In genomic region chr3:159840817-159841390, GRCm38 (mm10) we compare ENCODE assay signal across 8 mouse cellular contexts. TPM values are rescaled to one million over a fixed set of nuclear protein-coding genes. Genes with fewer than 3 reads are reported as not detected.
DNase-seq lines count a peak whose midpoint lies in the region; ATAC-seq and TF ChIP-seq lines count a peak whose summit lies in the region.

No protein-coding gene starts in this region.

- H3K27ac ChIP-seq in heart, embryonic 10.5 days: peak overlapping the region; percentile 93
- no peak overlapping the region for H3K27ac ChIP-seq in liver, postnatal 0 days (ENCODE audit: low read depth)
- H3K27ac ChIP-seq in neural tube, embryonic 11.5 days (ENCODE audit: low read depth, low read length): no peak overlapping the region

- WGBS in heart, embryonic 10.5 days: 2% methylated on average over 12 of the region's 12 CpGs
- WGBS in liver, postnatal 0 days (ENCODE audit: insufficient replicate concordance): 4% methylated on average over 12 of the region's 12 CpGs
- 0% methylated on average over 12 of the region's 12 CpGs for WGBS in neural tube, embryonic 11.5 days

- DNase-seq in retina, postnatal 1 day: peak; percentile 10
- no peak for DNase-seq in retina, embryonic 14.5 days (ENCODE audit: low spot score)
- peak; percentile 76 for DNase-seq in heart, embryonic 10.5 days (ENCODE audit: low spot score)
- peak; percentile 59 for DNase-seq in kidney, adult 18-20 months
- peak; percentile 15 for DNase-seq in liver, postnatal 0 days
- no peak for DNase-seq in neural tube, embryonic 11.5 days (ENCODE audit: low spot score)
- DNase-seq in urinary bladder, postnatal 36 days (ENCODE audit: low spot score in 2 of 2): peak; percentile 10 to 30

- peak overlapping the region; percentile 76 for H3K4me2 ChIP-seq in liver, postnatal 0 days (ENCODE audit: low read depth, low read length)
- peak overlapping the region; percentile 87 for H3K4me2 ChIP-seq in neural tube, embryonic 11.5 days (ENCODE audit: low read depth)

- no peaks in the 10 kb centered on the region for H3K27me3 ChIP-seq in heart, embryonic 10.5 days (ENCODE audit: insufficient read depth, poor library complexity, severe bottlenecking)
- peaks cover 5% of the 10 kb centered on the region for H3K27me3 ChIP-seq in liver, postnatal 0 days (ENCODE audit: insufficient read depth, low read length)
- H3K27me3 ChIP-seq in neural tube, embryonic 11.5 days (ENCODE audit: control insufficient read depth, insufficient read depth, low read length): no peaks in the 10 kb centered on the region

- peaks cover 17% of the 10 kb centered on the region; the same call in 1 of the 2 replicates for H3K4me1 ChIP-seq in heart, embryonic 10.5 days
- H3K4me1 ChIP-seq in liver, postnatal 0 days (ENCODE audit: insufficient read depth): 0 out of 2 replicates have a peak, but pooled peaks cover 2% of the 10 kb centered on the region
- H3K4me1 ChIP-seq in neural tube, embryonic 11.5 days (ENCODE audit: control insufficient read depth, insufficient read depth, low read length): peaks cover 4% of the 10 kb centered on the region; the same call in 1 of the 2 replicates

- peak; percentile 15; the same call in 1 of the 2 replicates for ATAC-seq in common myeloid progenitor, adult 5-6 weeks (replicated peaks; ENCODE audit: low read depth, poor library complexity, severe bottlenecking)
- no peak for ATAC-seq in liver, postnatal 0 days
- ATAC-seq in neural tube, embryonic 11.5 days (ENCODE audit: insufficient read depth, low FRiP score, low TSS enrichment): no peak; the same call in 1 of the 2 replicates

- peak overlapping the region; percentile 61 for H3K9ac ChIP-seq in liver, postnatal 0 days (replicated peaks)
- peak overlapping the region; percentile 73 for H3K9ac ChIP-seq in neural tube, embryonic 11.5 days (ENCODE audit: low read length)

- peak overlapping the region; percentile 81 for H3K4me3 ChIP-seq in heart, embryonic 10.5 days
- peak overlapping the region; percentile 62 for H3K4me3 ChIP-seq in liver, postnatal 0 days (ENCODE audit: low read depth, low read length)
- peak overlapping the region; percentile 69 for H3K4me3 ChIP-seq in neural tube, embryonic 11.5 days (ENCODE audit: low read depth, low read length)

- no peaks in the 10 kb centered on the region for H3K36me3 ChIP-seq in heart, embryonic 10.5 days
- H3K36me3 ChIP-seq in liver, postnatal 0 days (replicated peaks; ENCODE audit: insufficient read depth, low read length): no peaks in the 10 kb centered on the region
- no peaks in the 10 kb centered on the region for H3K36me3 ChIP-seq in neural tube, embryonic 11.5 days (ENCODE audit: control insufficient read depth, insufficient read depth, low read length)

- TF ChIP-seq CTCF in liver, postnatal 0 days (IDR thresholded peaks at IDR 0.05; ENCODE audit: low read depth): no peak

- TF ChIP-seq EP300 in liver, postnatal 0 days (IDR thresholded peaks at IDR 0.05; ENCODE audit: low read depth): no peak

- no peaks in the 10 kb centered on the region for H3K9me3 ChIP-seq in heart, embryonic 10.5 days
- H3K9me3 ChIP-seq in liver, postnatal 0 days (ENCODE audit: low read length): no peaks in the 10 kb centered on the region
- no peaks in the 10 kb centered on the region for H3K9me3 ChIP-seq in neural tube, embryonic 11.5 days (ENCODE audit: control insufficient read depth, low read length)

RNA-seq across cellular contexts. Expression of gene Wls, which starts 1.4 kb away (rescaled TPM):
- total RNA-seq in common myeloid progenitor, adult 5-6 weeks (2017): 29.3 and 44.0 TPM in 2 replicates
- polyA plus RNA-seq in heart, embryonic 10.5 days (2016; fragmentation: Nextera tagmentation; extraction: Ambion mirVana): 135 and 139 TPM in 2 replicates
- polyA plus RNA-seq in liver, postnatal 0 days (2015; fragmentation: Nextera tagmentation; extraction: Ambion mirVana): 8.1 TPM in 2 replicates
- polyA plus RNA-seq in neural tube, embryonic 11.5 days (2014; fragmentation: Nextera tagmentation; extraction: Ambion mirVana): 112 and 113 TPM in 2 replicates

Comparison
In these comparisons a context has a peak if more than half of its experiments do, and no peak if none do; other contexts are left out.
1. DNase-seq: peak in retina, postnatal 1 day (single experiment), heart, embryonic 10.5 days (single experiment), kidney, adult 18-20 months (single experiment), liver, postnatal 0 days (single experiment) and urinary bladder, postnatal 36 days (2 of 2); none in retina, embryonic 14.5 days (single experiment) and neural tube, embryonic 11.5 days (single experiment).
2. RNA of gene Wls, which starts 1.4 kb away (polyA plus RNA-seq): 135 to 139 TPM in heart, embryonic 10.5 days and 112 to 113 TPM in neural tube, embryonic 11.5 days; 8.1 TPM in liver, postnatal 0 days; every median in the first group is over 10 times any median in the second.
3. Peak in every context shown above with its lines, with median percentiles within 50 percentile points of each other: H3K4me3 ChIP-seq.